Mouse (Mus musculus) CH12.LX (cell line): Measurements from ENCODE around the gene Vps37c. TPM values are rescaled to one million over a fixed set of nuclear protein-coding genes. Genes with fewer than 3 reads are reported as not detected.

Experiments
- DNase-seq: peaks from one replicate; pipeline ENCODE4 v3.0.0-alpha.2; 2013; ENCODE audit errors: extremely low read depth
- H3K27ac ChIP-seq: 2 replicates; pipeline ENCODE4 v1.5.1; 2012; ENCODE audit warnings: low read depth, mild to moderate bottlenecking, control low read depth, moderate library complexity; ENCODE audit not compliant: insufficient read depth
- H3K27me3 ChIP-seq: replicated peaks from 2 replicates; pipeline ENCODE3; 2012; ENCODE audit warnings: inconsistent platforms
- H3K36me3 ChIP-seq, 2 experiments: replicated peaks in 1 of 2; 2 replicates each; pipeline versions ENCODE3 to v1.6.1; 2012; ENCODE audit warnings: inconsistent platforms in 1 of 2, low read length in 1 of 2, mild to moderate bottlenecking in 1 of 2, mixed read lengths in 1 of 2, moderate library complexity in 1 of 2; ENCODE audit not compliant: control insufficient read depth in 1 of 2, insufficient read depth in 1 of 2
- H3K4me1 ChIP-seq, 2 experiments: 2 replicates each; pipeline ENCODE4 v1.6.1; 2012; ENCODE audit warnings: inconsistent platforms in 1 of 2, moderate library complexity in 1 of 2; ENCODE audit not compliant: insufficient read depth in 2 of 2, control insufficient read depth in 1 of 2
- H3K4me2 ChIP-seq: 2 replicates; pipeline ENCODE4 v1.6.1; 2012; ENCODE audit warnings: low read depth, mild to moderate bottlenecking, control low read depth; ENCODE audit not compliant: poor library complexity, insufficient read depth, severe bottlenecking
- H3K4me3 ChIP-seq, 3 experiments: fragments of 150-350 bp in 1 of 3; sonication (generic) in 1 of 3; replicated peaks in 1 of 3; 2 replicates each; pipeline versions ENCODE3 to v1.5.1; 2011 to 2012; ENCODE audit warnings: low read depth in 2 of 3, low read length in 2 of 3, mild to moderate bottlenecking in 2 of 3, moderate library complexity in 2 of 3, control low read depth in 1 of 3, improper control_type of control experiment in 1 of 3, inconsistent platforms in 1 of 3, mixed read lengths in 1 of 3; ENCODE audit not compliant: poor library complexity in 1 of 3
- H3K79me2 ChIP-seq: replicated peaks from 2 replicates; pipeline ENCODE4 v1.6.1; 2012; ENCODE audit warnings: mild to moderate bottlenecking, moderate library complexity; ENCODE audit not compliant: control insufficient read depth, poor library complexity, insufficient read depth, severe bottlenecking; ENCODE audit errors: extremely low read depth
- H3K9ac ChIP-seq: 2 replicates; pipeline ENCODE4 v1.6.1; 2012; ENCODE audit warnings: low read depth, mild to moderate bottlenecking, control low read depth, moderate library complexity; ENCODE audit not compliant: insufficient read depth
- H3K9me3 ChIP-seq: replicated peaks from 2 replicates; pipeline ENCODE3; 2012; ENCODE audit warnings: low read length, inconsistent platforms, mixed read lengths
- BHLHE40 ChIP-seq: IDR thresholded peaks from 2 replicates; pipeline ENCODE4 v1.6.1; 2011; ENCODE audit warnings: mild to moderate bottlenecking, low read depth, low read length, improper control_type of control experiment
- CHD1 ChIP-seq: IDR thresholded peaks from 2 replicates; pipeline ENCODE4 v1.6.1; 2012; ENCODE audit warnings: low read depth, low read length, improper control_type of control experiment, inconsistent platforms
- CHD2 ChIP-seq: IDR thresholded peaks from 2 replicates; pipeline ENCODE4 v1.6.1; 2011; ENCODE audit warnings: low read length, improper control_type of control experiment
- CTCF ChIP-seq, 2 experiments: IDR thresholded peaks in 1 of 2; conservative IDR thresholded peaks in 1 of 2; 2 replicates each; pipeline ENCODE4 v1.5.1; 2011 to 2012; ENCODE audit warnings: low read depth in 2 of 2, low read length in 2 of 2, improper control_type of control experiment in 1 of 2, inconsistent platforms in 1 of 2, mild to moderate bottlenecking in 1 of 2, moderate library complexity in 1 of 2
- E2F4 ChIP-seq: IDR thresholded peaks from 2 replicates; pipeline ENCODE4 v1.6.1; 2011; ENCODE audit warnings: low read depth, low read length, improper control_type of control experiment; ENCODE audit not compliant: insufficient replicate concordance
- ELF1 ChIP-seq: IDR thresholded peaks from 2 replicates; pipeline ENCODE4 v1.6.1; 2014; ENCODE audit warnings: low read depth, mild to moderate bottlenecking, inconsistent platforms, low read length, improper control_type of control experiment
- EP300 ChIP-seq: IDR thresholded peaks from 2 replicates; pipeline ENCODE4 v1.6.1; 2011; ENCODE audit warnings: low read length, improper control_type of control experiment
- ETS1 ChIP-seq: conservative IDR thresholded peaks from 2 replicates; pipeline ENCODE4 v1.6.1; 2012; ENCODE audit warnings: low read depth, mild to moderate bottlenecking, inconsistent platforms, low read length, improper control_type of control experiment, moderate library complexity
- GABPA ChIP-seq: IDR thresholded peaks from 2 replicates; pipeline ENCODE4 v1.6.1; 2012; ENCODE audit warnings: low read depth, low read length, improper control_type of control experiment, inconsistent platforms; ENCODE audit not compliant: insufficient replicate concordance
- HCFC1 ChIP-seq: IDR thresholded peaks from 2 replicates; pipeline ENCODE4 v1.6.1; 2012; ENCODE audit warnings: low read depth, mild to moderate bottlenecking, inconsistent platforms, low read length, improper control_type of control experiment
- IRF4 ChIP-seq: IDR thresholded peaks from 2 replicates; pipeline ENCODE4 v1.6.1; 2014; ENCODE audit warnings: low read depth, mild to moderate bottlenecking, inconsistent platforms, low read length, improper control_type of control experiment
- JUN ChIP-seq: IDR thresholded peaks from 2 replicates; pipeline ENCODE4 v1.6.1; 2011; ENCODE audit warnings: low read depth, mild to moderate bottlenecking, low read length, improper control_type of control experiment, moderate library complexity; ENCODE audit not compliant: insufficient read depth
- JUND ChIP-seq: conservative IDR thresholded peaks from 2 replicates; pipeline ENCODE4 v1.6.1; 2011; ENCODE audit warnings: low read depth, low read length, improper control_type of control experiment
- KAT2A ChIP-seq: IDR thresholded peaks from 2 replicates; pipeline ENCODE4 v1.6.1; 2012; ENCODE audit warnings: low read length, improper control_type of control experiment, inconsistent platforms; ENCODE audit not compliant: insufficient replicate concordance
- MAFK ChIP-seq: IDR thresholded peaks from 2 replicates; pipeline ENCODE4 v1.6.1; 2011; ENCODE audit warnings: low read length, improper control_type of control experiment; ENCODE audit not compliant: insufficient replicate concordance
- MAX ChIP-seq: IDR thresholded peaks from 2 replicates; pipeline ENCODE4 v1.6.1; 2011; ENCODE audit warnings: low read length, improper control_type of control experiment
- MAZ ChIP-seq: IDR thresholded peaks from 2 replicates; pipeline ENCODE4 v1.6.1; 2012; ENCODE audit warnings: low read depth, mild to moderate bottlenecking, inconsistent platforms, low read length, improper control_type of control experiment, moderate library complexity
- MEF2A ChIP-seq: IDR thresholded peaks from 2 replicates; pipeline ENCODE4 v1.6.1; 2014; ENCODE audit warnings: low read depth, mild to moderate bottlenecking, inconsistent platforms, low read length, improper control_type of control experiment, borderline replicate concordance
- MXI1 ChIP-seq: IDR thresholded peaks from 2 replicates; pipeline ENCODE4 v1.6.1; 2011; ENCODE audit warnings: mild to moderate bottlenecking, low read depth, low read length, improper control_type of control experiment
- MYC ChIP-seq: IDR thresholded peaks from 2 replicates; pipeline ENCODE4 v1.6.1; 2011; ENCODE audit warnings: low read depth, mild to moderate bottlenecking, improper control_type of control experiment, low read length
- NELFE ChIP-seq: IDR thresholded peaks from 2 replicates; pipeline ENCODE4 v1.6.1; 2011; ENCODE audit warnings: low read depth, low read length, improper control_type of control experiment
- NRF1 ChIP-seq: IDR thresholded peaks from 2 replicates; pipeline ENCODE4 v1.6.1; 2014; ENCODE audit warnings: low read depth, mild to moderate bottlenecking, inconsistent platforms, low read length, improper control_type of control experiment, moderate library complexity
- PAX5 ChIP-seq: IDR thresholded peaks from 2 replicates; pipeline ENCODE4 v1.6.1; 2012; ENCODE audit warnings: low read length, inconsistent platforms, mixed read lengths
- POLR2A ChIP-seq: IDR thresholded peaks from 2 replicates; pipeline ENCODE4 v1.6.1; 2011; ENCODE audit warnings: low read depth, mild to moderate bottlenecking, improper control_type of control experiment, low read length
- POLR2AphosphoS2 ChIP-seq: IDR thresholded peaks from 2 replicates; pipeline ENCODE4 v1.6.1; 2011; ENCODE audit warnings: low read depth, low read length, improper control_type of control experiment
- RAD21 ChIP-seq: IDR thresholded peaks from 2 replicates; pipeline ENCODE4 v1.6.1; 2011; ENCODE audit warnings: low read depth, mild to moderate bottlenecking, low read length, improper control_type of control experiment, moderate library complexity
- RCOR1 ChIP-seq: conservative IDR thresholded peaks from 2 replicates; pipeline ENCODE4 v1.6.1; 2012; ENCODE audit warnings: low read depth, mild to moderate bottlenecking, inconsistent platforms, low read length, improper control_type of control experiment
- SIN3A ChIP-seq: IDR thresholded peaks from 2 replicates; pipeline ENCODE4 v1.6.1; 2012; ENCODE audit warnings: low read length, improper control_type of control experiment, inconsistent platforms
- SMC3 ChIP-seq: IDR thresholded peaks from 2 replicates; pipeline ENCODE4 v1.6.1; 2011; ENCODE audit warnings: low read depth, low read length, improper control_type of control experiment
- TBP ChIP-seq: conservative IDR thresholded peaks from 2 replicates; pipeline ENCODE4 v1.6.1; 2011; ENCODE audit warnings: low read depth, low read length, improper control_type of control experiment
- TCF12 ChIP-seq: IDR thresholded peaks from 2 replicates; pipeline ENCODE4 v1.6.1; 2014; ENCODE audit warnings: low read depth, mild to moderate bottlenecking, inconsistent platforms, low read length, improper control_type of control experiment
- UBTF ChIP-seq: IDR thresholded peaks from 2 replicates; pipeline ENCODE4 v1.6.1; 2012; ENCODE audit warnings: low read depth, mild to moderate bottlenecking, inconsistent platforms, low read length, improper control_type of control experiment, moderate library complexity
- USF1 ChIP-seq: IDR thresholded peaks from 2 replicates; pipeline ENCODE4 v1.6.1; 2014; ENCODE audit warnings: low read depth, mild to moderate bottlenecking, inconsistent platforms, low read length, improper control_type of control experiment
- USF2 ChIP-seq: conservative IDR thresholded peaks from 2 replicates; pipeline ENCODE4 v1.6.1; 2011; ENCODE audit warnings: low read depth, low read length, improper control_type of control experiment
- ZC3H11A ChIP-seq: IDR thresholded peaks from 2 replicates; pipeline ENCODE4 v1.6.1; 2012; ENCODE audit warnings: low read depth, mild to moderate bottlenecking, inconsistent platforms, low read length, improper control_type of control experiment
- ZKSCAN1 ChIP-seq: IDR thresholded peaks from 2 replicates; pipeline ENCODE4 v1.6.1; 2012; ENCODE audit warnings: low read depth, inconsistent platforms, low read length, improper control_type of control experiment, borderline replicate concordance
- ZMIZ1 ChIP-seq: IDR thresholded peaks from 2 replicates; pipeline ENCODE4 v1.6.1; 2012; ENCODE audit warnings: low read depth, mild to moderate bottlenecking, inconsistent platforms, low read length, improper control_type of control experiment
- ZNF384 ChIP-seq: IDR thresholded peaks from 2 replicates; pipeline ENCODE4 v1.6.1; 2012; ENCODE audit warnings: low read depth, low read length, improper control_type of control experiment, inconsistent platforms
- dilution Hi-C: fragments of 300-500 bp; cut with MboI; formaldehyde crosslinking; loops from 2 replicates; pipeline ENCODE4 v1.14.3; 2020; ENCODE audit warnings: low sequenced_read_pairs; ENCODE audit not compliant: extremely low pct_unique_long_range_greater_than_20kb, extremely low pct_ligation_motif_present
- in situ Hi-C: fragments of 300-500 bp; cut with MboI; formaldehyde crosslinking; loops from 3 replicates; pipeline ENCODE4 v1.14.3; 2019; ENCODE audit warnings: low sequenced_read_pairs, low pct_ligation_motif_present, low pct_unique_long_range_greater_than_20kb, mixed read lengths
- polyA plus RNA-seq: library from polyadenylated mRNA; unstranded; fragments of >175 nt; gene quantifications from 2 replicates; pipeline ENCODE4 v1.2.1, GENCODE M21; 2012; ENCODE audit warnings: low read depth; ENCODE audit not compliant: insufficient read length
- total RNA-seq, 2 experiments: library from RNA; depleted of rRNA; stranded (reverse); fragments of 300-350 nt in 1 of 2; fragments of >200 nt in 1 of 2; gene quantifications; 2 replicates each; pipeline ENCODE4 v1.2.3; 2012 to 2014

Vps37c gene
- 9.5 and 10.8 TPM in 2 replicates for total RNA-seq (2012; rRNA removed)
- total RNA-seq (2014; rRNA removed): 4.9 and 6.2 TPM in 2 replicates
- polyA plus RNA-seq: 13.0 and 13.4 TPM in 2 replicates

DNA sequence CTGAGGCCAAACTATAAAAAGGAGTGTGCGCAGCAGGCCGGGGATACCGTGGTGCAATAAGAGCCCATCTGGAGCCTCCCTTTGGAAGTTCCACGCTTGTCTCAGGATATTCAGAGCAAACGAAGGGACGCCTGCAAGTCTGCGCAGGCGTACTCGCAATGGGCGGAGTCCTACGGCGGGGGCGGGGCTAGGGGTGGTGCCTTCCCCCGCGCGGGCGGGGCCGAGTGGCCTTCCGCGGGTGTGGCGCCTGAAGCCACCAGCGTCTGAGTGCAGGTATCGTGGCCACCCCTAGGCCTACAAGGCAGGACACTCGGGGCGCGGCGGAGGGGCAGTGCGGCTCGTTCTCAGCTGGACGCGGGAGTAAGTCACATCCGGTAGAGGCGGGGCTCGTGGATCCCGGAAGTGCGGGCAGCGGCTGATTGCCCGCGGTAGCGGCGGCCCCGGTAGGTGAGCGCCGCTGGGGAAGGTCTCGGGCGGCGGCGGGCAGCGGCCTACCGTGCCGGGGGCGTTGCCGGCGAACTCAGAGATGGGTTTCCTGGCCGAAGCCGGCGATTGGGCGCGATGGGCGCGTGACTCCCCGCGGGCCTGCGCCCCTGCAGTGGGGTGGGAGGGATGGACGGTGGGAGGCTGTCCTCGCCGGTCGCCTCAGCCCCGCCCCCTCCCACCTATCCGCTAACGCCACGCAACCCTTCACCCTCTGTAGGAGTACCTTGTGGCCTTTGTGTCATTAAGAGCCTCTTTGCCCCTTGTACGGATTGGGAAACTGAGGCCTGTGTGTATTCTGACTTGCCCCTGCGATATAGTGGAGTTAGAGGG, at the start of gene Vps37c:
Vps37c (plus strand) TSS at position 199 of the 816 bp plus-strand sequence.
- Histone ChIP-seq H3K36me3 (peaks cover 0 to 9% of the 10 kb centered on the region in 2 experiments), H3K4me2 (peak within 1 kb of the TSS; percentile 80), H3K4me3 (peak within 1 kb of the TSS; percentile 79 to 87 (median 81)), H3K27me3 (peaks cover 7% of the 10 kb centered on the region), H3K9ac (peak within 1 kb of the TSS; percentile 73), H3K79me2 (peaks cover 37% of the 10 kb centered on the region), H3K4me1 (peaks cover 26 to 46% of the 10 kb centered on the region in 2 experiments), H3K9me3 (no peaks in the 10 kb centered on the region), H3K27ac (peak within 1 kb of the TSS; percentile 92)
- dilution Hi-C loops (no loop called here), in situ Hi-C loops (no loop called here)
- TF ChIP-seq PAX5: no peak
- TF ChIP-seq JUN: no peak
- peak; percentile 72 for TF ChIP-seq SIN3A
- TF ChIP-seq ZMIZ1: peak; percentile 76; the same call in 1 of the 2 replicates
- peak; percentile 72 for TF ChIP-seq NELFE
- no peak for TF ChIP-seq CHD1
- no peak for TF ChIP-seq ZKSCAN1
- TF ChIP-seq E2F4: no peak
- no peak for TF ChIP-seq KAT2A
- TF ChIP-seq ZC3H11A: no peak
- TF ChIP-seq RAD21: no peak
- TF ChIP-seq HCFC1: peak; percentile 59; the same call in 1 of the 2 replicates
- TF ChIP-seq UBTF: no peak
- TF ChIP-seq IRF4: peak; percentile 49; the same call in 1 of the 2 replicates
- no peak for TF ChIP-seq ETS1
- TF ChIP-seq GABPA: no peak
- peak; percentile 60; the same call in 1 of the 2 replicates for TF ChIP-seq MEF2A
- TF ChIP-seq MAX: peak; percentile 39; the same call in 1 of the 2 replicates
- TF ChIP-seq ELF1: peak; percentile 95
- peak; percentile 60 for TF ChIP-seq USF2
- 0 out of 2 replicates have a peak, but pooled peaks have one; percentile 31 for TF ChIP-seq MYC
- TF ChIP-seq MAFK: no peak
- TF ChIP-seq RCOR1: no peak; the same call in 1 of the 2 replicates
- peak; percentile 87 for TF ChIP-seq USF1
- TF ChIP-seq POLR2A: peak; percentile 63
- 0 out of 2 replicates have a peak, but pooled peaks have one; percentile 8 for TF ChIP-seq BHLHE40
- TF ChIP-seq MXI1: peak; percentile 79
- peak; percentile 52 for TF ChIP-seq TCF12
- TF ChIP-seq JUND: no peak
- 0 out of 2 replicates have a peak, but pooled peaks have one; percentile 20 for TF ChIP-seq CHD2
- TF ChIP-seq MAZ: no peak
- TF ChIP-seq NRF1: peak; percentile 81
- TF ChIP-seq POLR2AphosphoS2: peak; percentile 75; the same call in 1 of the 2 replicates
- no peak for TF ChIP-seq CTCF (conservative IDR thresholded peaks at IDR 0.05 in 1 of 2, IDR thresholded peaks at IDR 0.05 in 1 of 2; ENCODE audit: low read depth in 2 of 2, low read length in 2 of 2)
- TF ChIP-seq ZNF384: no peak
- TF ChIP-seq TBP: peak; percentile 70; the same call in 1 of the 2 replicates
- no peak for TF ChIP-seq SMC3
- no peak for TF ChIP-seq EP300
- peak; percentile 78 for DNase-seq
